Mouse (Mus musculus) midbrain, postnatal 0 days (tissue): ENCODE data around the gene Nupr1l. TPM values are rescaled to one million over a fixed set of nuclear protein-coding genes. Genes with fewer than 3 reads are reported as not detected.
"Not testable (repeated sequence)": the region's sequence is repeated elsewhere in the genome, so short reads cannot be mapped to it uniquely, and the experiment has no call there.

Source experiments
- ATAC-seq: fragments of 200-750 bp; cut with Nextera tagmentation; 2 replicates; pipeline ENCODE4 v1.8.0; 2017; ENCODE audit warnings: moderate number of reproducible peaks, mild to moderate bottlenecking, moderate TSS enrichment, moderate library complexity; ENCODE audit not compliant: low FRiP score
- DNase-seq: peaks from one replicate; pipeline ENCODE4 v3.0.0-alpha.2; 2015; ENCODE audit warnings: low spot score
- H3K27ac ChIP-seq: fragments of 300-500 bp; sonication (generic); 2 replicates; pipeline ENCODE4 v1.5.1; 2014; ENCODE audit warnings: low read depth, mild to moderate bottlenecking, low read length, mixed read lengths
- H3K27me3 ChIP-seq: fragments of 300-500 bp; sonication (generic); 2 replicates; pipeline ENCODE4 v1.6.1; 2014; ENCODE audit warnings: low read length, control low read depth, mixed read lengths; ENCODE audit not compliant: insufficient read depth
- H3K36me3 ChIP-seq: fragments of 300-500 bp; sonication (generic); 2 replicates; pipeline ENCODE4 v1.6.1; 2014; ENCODE audit warnings: low read length, control low read depth, mixed read lengths; ENCODE audit not compliant: insufficient read depth
- H3K4me1 ChIP-seq: fragments of 300-500 bp; sonication (generic); 2 replicates; pipeline ENCODE4 v1.6.1; 2014; ENCODE audit warnings: mild to moderate bottlenecking, control low read depth, antibody characterized with exemption, low read length, mixed read lengths; ENCODE audit not compliant: insufficient read depth
- H3K4me2 ChIP-seq: fragments of 300-500 bp; sonication (generic); 2 replicates; pipeline ENCODE4 v1.6.1; 2014; ENCODE audit warnings: low read depth, mild to moderate bottlenecking, low read length, mixed read lengths; ENCODE audit not compliant: poor library complexity, severe bottlenecking
- H3K4me3 ChIP-seq: fragments of 300-500 bp; sonication (generic); 2 replicates; pipeline ENCODE4 v1.5.1; 2014; ENCODE audit warnings: low read depth, mild to moderate bottlenecking, low read length, moderate library complexity
- H3K9ac ChIP-seq: fragments of 300-500 bp; sonication (generic); replicated peaks from 2 replicates; pipeline ENCODE4 v1.6.1; 2014; ENCODE audit warnings: mild to moderate bottlenecking, low read length, moderate library complexity, mixed read lengths; ENCODE audit not compliant: poor library complexity, severe bottlenecking
- H3K9me3 ChIP-seq: fragments of 300-500 bp; sonication (generic); 2 replicates; pipeline ENCODE4 v1.6.1; 2016; ENCODE audit warnings: low read length, control low read depth
- CTCF ChIP-seq: IDR thresholded peaks from 2 replicates; pipeline ENCODE4 v1.5.1; 2016; ENCODE audit warnings: antibody characterized with exemption, mild to moderate bottlenecking
- WGBS: fragments of 180-500 bp; shearing (Covaris S2); extraction: QIAGEN DNeasy Blood & Tissue Kit; methylation state at CpG from one replicate; pipeline ENCODE4 v1.1.7; 2014; 5-methylcytosine and 5-hydroxymethylcytosine counted together
- polyA plus RNA-seq: library from polyadenylated mRNA; unstranded; fragments of >200 nt; fragmentation: Nextera tagmentation; extraction: Ambion mirVana; gene quantifications from 2 replicates; pipeline ENCODE4 v1.2.1, GENCODE M21; 2015
- total RNA-seq: library from RNA; depleted of rRNA; stranded (reverse); fragments of >200 nt; gene quantifications from 2 replicates; pipeline ENCODE4 v1.2.3, GENCODE M21; 2014

Nupr1l gene
- total and polyA plus RNA-seq, 2 experiments from 2014 or later = 1.9 to 5.2 TPM

- no peaks in the 10 kb centered on the region for H3K9me3 ChIP-seq
- H3K4me1 ChIP-seq = peaks cover 2% of the 10 kb centered on the region; the same call in 1 of the 2 replicates
- no peak overlapping the region for H3K9ac ChIP-seq
- DNase-seq = no peak
- H3K4me3 ChIP-seq = no peak overlapping the region
- WGBS = 66% methylated on average over 2 of the region's 2 CpGs
- TF ChIP-seq CTCF = no peak
- no peak for ATAC-seq
- no peaks in the 10 kb centered on the region for H3K27me3 ChIP-seq
- H3K4me2 ChIP-seq = no peak overlapping the region
- H3K36me3 ChIP-seq = no peaks in the 10 kb centered on the region
- H3K27ac ChIP-seq = no peak overlapping the region
Measured at GRCm38 (mm10) chr5:129940281-129940680, 31.9 kb downstream of the Nupr1l start.

DNA sequence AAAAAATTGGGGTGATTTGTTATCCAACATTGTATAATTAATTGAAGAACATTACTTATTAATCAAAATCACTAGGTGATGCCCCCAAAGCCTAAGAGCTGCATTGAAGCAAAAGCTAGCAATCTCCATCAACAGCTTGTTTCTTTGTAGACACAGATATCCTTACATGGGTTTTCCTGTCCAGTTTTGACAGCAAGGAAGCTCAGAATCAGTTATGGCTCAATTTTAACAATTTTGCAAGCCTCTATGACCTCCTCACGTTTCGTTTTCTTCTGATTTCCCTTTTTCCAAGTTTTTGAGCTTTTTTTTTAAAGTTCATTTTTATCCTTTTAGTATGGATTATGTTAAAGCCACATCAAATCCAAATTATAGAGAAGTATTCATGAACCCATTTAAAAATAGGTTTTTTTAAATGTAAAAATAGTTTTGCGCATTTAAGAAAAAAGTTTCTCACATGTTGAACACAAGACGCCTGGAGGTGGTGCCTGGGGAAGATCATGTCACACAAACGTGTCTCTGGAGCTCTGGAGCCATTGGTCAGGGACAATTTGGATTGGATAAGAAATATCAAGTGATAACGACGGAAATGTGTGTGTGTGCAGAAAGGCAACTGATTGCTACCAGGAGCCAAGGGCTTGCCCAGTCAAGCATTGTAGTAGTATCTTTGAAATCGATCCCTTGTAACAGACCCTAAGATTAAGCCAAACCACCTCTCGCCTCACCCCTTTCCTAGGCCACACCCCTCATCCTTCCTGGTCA, 32.6 kb downstream of the Nupr1l start:
- WGBS = 10% methylated on average over 9 of the region's 9 CpGs
- Histone ChIP-seq H3K4me1 (peaks cover 2% of the 10 kb centered on the region; the same call in 1 of the 2 replicates), H3K27me3 (no peaks in the 10 kb centered on the region), H3K9me3 (no peaks in the 10 kb centered on the region), H3K36me3 (no peaks in the 10 kb centered on the region), H3K4me2 (peak overlapping the region; percentile 47), H3K4me3 (peak overlapping the region; percentile 78), H3K27ac (peak overlapping the region; percentile 55), H3K9ac (0 out of 2 replicates have a peak overlapping the region, but pooled peaks have one; percentile 48)
- ATAC-seq (peak; percentile 47), DNase-seq (no peak)
- TF ChIP-seq CTCF = no peak

GRCm38 (mm10) chr5:129941495-129942045, 33.2 kb downstream of the Nupr1l start, which contains the start of gene Vkorc1l1:
Gene Vkorc1l1 (plus strand): TSS chr5:129941970.
- Histone ChIP-seq H3K36me3 (no peaks in the 10 kb centered on the region), H3K4me2 (peak within 1 kb of the TSS; percentile 65), H3K9me3 (no peaks in the 10 kb centered on the region), H3K9ac (peak within 1 kb of the TSS; percentile 87), H3K27ac (peak within 1 kb of the TSS; percentile 59), H3K4me1 (peaks cover 2% of the 10 kb centered on the region; the same call in 1 of the 2 replicates), H3K27me3 (no peaks in the 10 kb centered on the region), H3K4me3 (peak within 1 kb of the TSS; percentile 78)
- TF ChIP-seq CTCF = no peak
- ATAC-seq (peak; percentile 95), DNase-seq (peak; percentile 98)
- 1% methylated on average over 44 of the region's 59 CpGs for WGBS

DNA sequence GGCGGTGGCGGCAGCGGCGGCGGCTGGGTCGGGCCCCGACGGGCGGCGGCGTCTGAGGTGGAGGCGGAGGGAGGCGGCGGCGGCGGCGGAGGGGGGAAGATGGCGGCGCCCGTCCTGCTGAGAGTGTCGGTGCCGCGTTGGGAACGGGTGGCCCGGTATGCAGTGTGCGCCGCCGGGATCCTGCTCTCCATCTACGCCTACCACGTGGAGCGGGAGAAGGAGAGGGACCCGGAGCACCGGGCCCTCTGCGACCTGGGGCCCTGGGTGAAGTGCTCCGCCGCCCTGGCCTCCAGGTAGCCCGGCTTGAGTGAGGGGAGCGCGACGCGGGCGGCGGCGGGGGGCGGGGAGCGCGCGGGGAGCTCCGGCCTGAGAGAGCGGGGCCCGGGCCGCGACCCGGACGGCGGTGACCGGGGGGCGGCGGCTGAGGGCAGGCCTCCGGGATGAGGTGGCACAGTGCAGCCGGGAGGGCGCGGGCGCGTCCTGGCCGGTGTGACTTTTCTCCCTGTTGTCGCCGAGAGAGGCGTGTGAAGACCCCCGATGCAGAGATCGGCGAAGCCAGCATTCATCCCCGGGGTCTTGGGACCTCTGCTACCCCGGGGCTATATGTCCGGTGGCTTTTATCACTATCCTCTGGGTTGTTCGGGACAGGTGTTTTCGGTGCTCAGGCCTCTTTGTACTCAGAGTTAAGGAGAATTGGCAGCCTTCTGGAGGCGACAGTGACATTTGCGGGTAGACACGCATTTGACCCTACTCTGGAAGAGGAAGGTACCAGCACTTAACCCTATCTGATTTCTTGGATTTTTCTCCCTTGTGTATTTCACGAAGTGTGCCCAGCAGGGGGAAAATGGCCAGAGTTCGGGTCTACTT, 34.0 kb downstream of the Nupr1l start:
- H3K36me3 ChIP-seq, H3K9me3 ChIP-seq, H3K4me1 ChIP-seq, H3K27me3 ChIP-seq: not testable (repeated sequence)
- WGBS = under 1% methylated on average over 30 of the region's 82 CpGs
- peak overlapping the region; percentile 59; the same call in 1 of the 2 replicates for H3K27ac ChIP-seq
- peak overlapping the region; percentile 78 for H3K4me3 ChIP-seq
- peak; percentile 25; the same call in 1 of the 2 replicates for TF ChIP-seq CTCF
- DNase-seq = peak; percentile 4
- peak; percentile 47 for ATAC-seq
- H3K4me2 ChIP-seq = peak overlapping the region; percentile 65
- H3K9ac ChIP-seq = peak overlapping the region; percentile 87

- no peak overlapping the region for H3K4me2 ChIP-seq
- H3K9me3 ChIP-seq = no peaks in the 10 kb centered on the region
- WGBS = 95% methylated on average over 1 of the region's 1 CpGs
- H3K27ac ChIP-seq = no peak overlapping the region
- no peaks in the 10 kb centered on the region for H3K27me3 ChIP-seq
- H3K36me3 ChIP-seq = no peaks in the 10 kb centered on the region
- DNase-seq (no peak), ATAC-seq (no peak)
- peaks cover 2% of the 10 kb centered on the region; the same call in 1 of the 2 replicates for H3K4me1 ChIP-seq
- H3K4me3 ChIP-seq = no peak overlapping the region
- no peak for TF ChIP-seq CTCF
- no peak overlapping the region for H3K9ac ChIP-seq
Measured at GRCm38 (mm10) chr5:129943402-129943801, 35.1 kb downstream of the Nupr1l start.
